Mouse (Mus musculus): ENCODE data around the gene Trappc3. TPM values are rescaled to one million over a fixed set of nuclear protein-coding genes. Genes with fewer than 3 reads are reported as not detected.

The Trappc3 gene
- polyA plus RNA-seq, 2 experiments from 2014 or later, result 57.1 to 80.8 TPM

GRCm38 (mm10) chr4:126281706-126282105, 19.6 kb downstream of the Trappc3 start:
- ATAC-seq, result no peak

- ATAC-seq, result no peak
These were observed 21.5 kb downstream of the Trappc3 start for GRCm38 (mm10) chr4:126283582-126283981.

- ATAC-seq, result no peak
These were observed 24.4 kb downstream of the Trappc3 start, which contains the start of gene Col8a2 for GRCm38 (mm10) chr4:126286492-126286891. TSS of gene Col8a2 (plus strand) at chr4:126286793.

DNA sequence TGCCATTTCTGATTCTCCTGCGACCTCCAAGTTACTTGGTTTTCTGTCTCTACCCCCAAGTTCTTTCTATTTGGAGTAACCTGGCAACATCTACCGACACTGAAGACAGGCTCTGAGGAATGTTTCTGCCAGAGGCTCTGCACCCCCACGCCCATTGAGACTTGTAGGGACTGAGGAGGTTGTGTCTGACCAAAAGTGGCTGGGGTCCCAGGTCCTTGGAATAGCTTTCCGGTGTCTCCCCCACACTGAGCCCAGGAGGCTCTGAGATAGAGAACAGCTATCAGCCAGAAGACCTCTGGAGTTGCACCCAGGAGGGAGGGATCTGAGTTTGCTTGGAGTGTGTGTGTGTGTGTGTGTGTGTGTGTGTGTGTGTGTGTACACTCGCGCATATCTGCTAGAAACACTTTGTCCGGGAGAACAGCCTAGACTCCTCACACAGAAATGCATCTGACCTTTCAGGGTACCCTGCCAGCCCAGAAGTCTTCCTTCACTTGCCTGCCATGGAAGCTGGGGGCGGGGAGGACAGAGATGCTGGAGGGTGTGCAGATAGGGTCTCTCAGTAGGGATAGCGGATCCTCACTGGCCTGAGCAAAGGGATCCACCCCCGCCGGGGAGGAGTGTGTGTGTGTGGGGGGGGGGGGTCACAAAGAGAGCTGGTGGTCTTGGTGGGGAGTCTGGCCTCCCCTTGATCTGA, 25.3 kb downstream of the Trappc3 start:
- ATAC-seq, result no peak

DNA sequence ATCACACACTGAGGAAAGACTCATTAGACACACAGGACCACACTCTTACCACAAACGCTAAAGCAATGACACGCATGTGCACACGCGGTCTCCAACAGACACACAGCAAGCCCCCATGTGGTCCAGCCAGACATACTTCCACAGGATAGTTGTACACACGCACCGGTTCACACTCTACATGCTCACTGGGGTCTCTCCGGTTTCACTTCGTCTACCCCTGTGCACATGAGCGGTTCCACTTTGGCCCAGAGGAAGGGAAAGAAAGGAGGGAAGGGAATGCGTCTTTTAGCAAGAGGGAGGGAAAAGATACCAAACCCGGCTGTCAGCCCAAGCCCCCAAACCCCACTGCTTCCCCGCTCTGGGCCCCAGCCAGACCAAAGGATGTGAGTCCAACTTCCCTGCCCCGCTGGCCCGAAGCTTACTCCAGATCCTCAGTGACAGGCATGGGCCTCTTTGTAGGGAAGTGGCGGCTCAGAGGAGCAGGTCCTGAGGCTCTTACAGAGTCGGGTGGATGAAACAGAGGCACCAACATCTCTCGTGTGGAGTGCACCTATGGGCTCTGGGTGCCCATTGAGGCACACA, 26.1 kb downstream of the Trappc3 start:
- no peak for ATAC-seq

DNA sequence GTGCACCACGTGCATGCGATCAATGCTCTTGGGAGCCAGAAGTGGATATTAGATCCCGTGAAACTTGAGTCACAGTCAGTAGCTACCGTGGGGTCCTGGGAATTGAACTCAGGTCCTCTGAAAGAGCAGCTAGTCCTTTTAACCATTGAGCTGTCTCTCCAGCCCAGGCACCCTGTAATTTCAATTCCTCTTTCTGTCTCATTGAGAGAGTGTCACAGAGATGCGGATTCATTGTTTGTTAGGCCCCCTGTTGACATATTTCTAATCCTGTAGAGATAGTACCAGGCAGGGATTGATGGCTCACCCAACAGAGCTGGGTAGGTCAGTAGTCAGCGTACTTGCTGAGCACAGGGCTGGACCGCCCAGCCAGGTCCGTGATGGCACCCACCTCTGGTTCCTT, 28.2 kb downstream of the Trappc3 start:
- no peak for ATAC-seq

DNA sequence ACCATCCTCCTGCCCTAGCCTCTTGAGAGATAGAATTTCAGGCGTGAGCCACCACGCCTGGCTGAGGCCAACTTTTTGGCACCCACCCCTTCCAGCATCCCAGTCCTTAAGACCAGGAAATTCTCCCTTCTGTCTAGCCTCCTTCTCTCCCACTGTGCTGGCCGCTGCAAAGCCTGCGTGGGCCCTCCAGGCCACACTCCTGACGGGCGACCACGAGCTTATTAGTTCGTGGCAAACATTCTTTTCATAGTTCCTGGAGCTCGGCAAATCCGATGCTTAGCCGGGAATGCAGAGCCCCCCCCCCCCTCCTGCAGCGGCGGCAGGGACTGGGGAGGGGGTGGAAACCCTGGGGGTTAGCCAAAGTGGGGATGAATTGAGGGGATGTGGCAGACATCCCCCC, 29.1 kb downstream of the Trappc3 start:
- no peak for ATAC-seq

DNA sequence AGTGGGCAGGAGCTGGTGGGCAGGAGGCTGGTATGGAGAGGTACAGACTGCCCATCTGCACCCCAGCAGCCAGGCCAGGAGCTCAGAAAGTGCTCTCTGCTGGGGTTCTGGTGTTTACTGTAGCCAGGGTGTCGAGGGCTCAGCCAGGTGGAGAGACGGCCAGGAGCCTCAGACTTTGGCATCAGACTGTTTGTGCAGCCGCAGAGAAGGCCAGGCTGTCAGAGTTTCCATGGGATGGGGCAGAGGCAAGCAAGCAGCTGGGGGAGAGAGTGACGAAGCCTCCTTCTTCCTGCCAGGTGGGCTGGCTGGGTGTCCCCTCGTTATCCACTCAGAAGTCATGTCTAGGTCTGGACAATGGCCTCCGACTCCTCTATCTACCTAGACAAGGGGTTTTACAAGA, 33.0 kb downstream of the Trappc3 start:
- ATAC-seq, result no peak

DNA sequence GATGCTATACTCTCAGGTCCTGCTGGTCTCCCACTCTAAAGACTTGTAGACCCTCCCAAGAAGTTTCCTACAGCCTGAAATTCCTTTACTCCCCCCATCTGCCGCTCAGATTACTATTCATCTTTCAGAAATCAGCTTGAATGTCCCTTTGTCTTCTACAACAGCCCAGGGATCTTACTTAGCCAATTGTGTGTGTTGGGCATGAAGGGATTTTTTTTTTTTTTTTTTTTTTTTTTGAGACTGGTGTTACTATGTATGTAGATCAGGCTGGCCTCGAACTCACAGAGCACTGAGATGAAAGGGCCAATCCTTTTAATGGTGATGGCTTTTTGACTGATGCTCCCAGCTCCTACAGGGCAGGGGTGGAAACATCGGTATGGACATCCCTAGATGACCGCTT, 33.8 kb downstream of the Trappc3 start:
- no peak for ATAC-seq

DNA sequence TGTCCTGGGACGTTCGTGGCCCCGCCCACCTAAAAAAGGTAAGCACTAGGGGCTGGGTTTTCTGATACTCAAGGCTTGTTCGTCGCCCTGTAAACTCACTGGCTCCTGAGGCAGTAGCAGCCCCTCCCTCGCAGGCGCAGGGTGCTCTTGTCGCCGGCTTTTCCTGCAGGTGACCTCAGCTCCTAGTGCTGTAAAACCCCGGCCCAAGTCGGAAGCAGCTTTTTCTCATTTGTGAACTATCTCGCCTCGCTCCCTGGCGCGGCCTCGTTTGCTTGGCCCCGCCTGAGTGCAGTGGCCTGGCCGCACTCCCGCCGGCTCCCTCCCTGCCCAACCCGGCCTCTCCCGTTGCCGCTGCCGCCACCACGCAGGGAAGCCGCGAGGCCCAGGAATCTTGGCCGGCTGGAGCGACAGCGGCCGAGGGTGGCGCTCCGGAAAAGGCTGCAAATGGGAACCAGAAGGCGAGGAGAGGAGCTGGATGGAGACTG, 34.5 kb downstream of the Trappc3 start:
- ATAC-seq, result peak; percentile 44

- peak; percentile 38 for ATAC-seq
These were observed 38.9 kb downstream of the Trappc3 start for GRCm38 (mm10) chr4:126300916-126301583.

DNA sequence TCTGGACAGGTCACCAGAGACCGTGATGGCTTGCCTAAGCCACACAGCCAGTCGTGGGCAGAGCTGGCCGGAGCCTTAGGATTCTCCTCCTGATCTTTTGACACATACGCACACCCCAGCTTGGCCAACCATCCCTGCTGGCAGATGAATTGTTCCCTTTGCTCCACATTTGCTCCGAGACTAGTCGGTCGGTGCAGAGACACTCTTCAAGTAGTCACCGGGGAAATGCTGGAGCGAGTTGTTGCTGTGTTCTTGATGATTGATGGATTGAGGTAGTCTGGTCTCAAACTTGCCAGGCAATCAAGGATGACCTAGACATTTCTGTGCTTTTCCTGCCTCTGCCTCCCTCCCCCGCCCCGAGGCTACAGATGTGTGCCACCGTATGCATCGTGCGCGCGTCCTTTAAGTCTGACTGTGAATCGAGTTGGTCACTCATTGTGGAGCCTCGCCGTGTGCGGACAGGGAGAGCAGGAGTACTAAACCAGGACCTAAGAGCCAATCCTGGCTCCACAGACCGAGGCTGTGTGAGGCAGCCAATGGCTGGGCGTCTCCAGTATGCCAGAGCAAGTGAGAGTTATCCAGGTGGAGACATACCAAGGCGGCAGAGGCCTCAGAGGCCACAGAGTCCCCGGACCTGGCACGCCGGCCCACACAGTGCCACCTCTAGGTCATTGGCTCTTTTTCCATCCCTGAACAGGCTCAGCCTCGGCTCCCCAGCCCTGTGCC, 39.6 kb downstream of the Trappc3 start:
- ATAC-seq, result no peak

- ATAC-seq, result no peak
These were observed 41.8 kb downstream of the Trappc3 start for GRCm38 (mm10) chr4:126303877-126304276.

DNA sequence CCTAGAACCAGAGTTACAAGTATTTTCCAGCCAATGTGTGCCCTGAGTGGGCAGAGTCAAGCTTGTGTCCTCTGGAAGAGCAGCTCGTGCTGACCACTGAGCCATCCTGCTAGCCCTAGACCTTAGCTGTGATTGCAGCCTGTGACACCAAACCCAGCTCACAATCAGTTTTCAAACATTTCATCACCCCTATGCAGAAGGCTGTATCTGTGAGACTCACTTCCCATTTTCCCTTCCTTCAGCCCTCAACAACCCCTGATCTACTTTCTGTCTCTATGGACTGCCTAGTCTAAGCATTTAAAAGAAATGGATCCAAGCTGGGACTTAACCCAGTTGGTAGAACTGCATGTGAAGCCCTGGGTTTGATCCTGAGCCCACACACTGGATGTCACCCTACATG, 43.3 kb downstream of the Trappc3 start:
- ATAC-seq, result no peak

DNA sequence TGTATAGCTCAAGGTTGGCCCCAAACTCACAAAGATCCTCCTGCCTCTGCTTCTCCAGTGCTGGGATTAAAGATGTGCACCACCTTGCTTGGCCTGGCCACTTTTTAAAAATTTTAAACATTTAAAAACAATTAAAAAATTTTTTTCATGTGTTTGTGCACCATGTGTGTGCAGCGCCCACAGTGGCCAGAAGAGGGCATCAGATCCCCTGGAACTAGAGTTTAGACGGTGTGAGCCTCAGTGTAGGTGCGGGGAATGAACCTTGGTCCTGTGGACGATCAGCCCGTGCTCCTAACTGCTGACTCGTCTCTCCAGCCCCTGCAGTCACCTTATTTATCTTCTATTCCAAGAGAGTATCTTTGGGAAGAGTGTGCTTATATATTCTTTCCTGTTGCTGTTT, 43.9 kb downstream of the Trappc3 start:
- ATAC-seq, result no peak

GRCm38 (mm10) chr4:126306827-126307226, 44.7 kb downstream of the Trappc3 start:
- ATAC-seq, result no peak

DNA sequence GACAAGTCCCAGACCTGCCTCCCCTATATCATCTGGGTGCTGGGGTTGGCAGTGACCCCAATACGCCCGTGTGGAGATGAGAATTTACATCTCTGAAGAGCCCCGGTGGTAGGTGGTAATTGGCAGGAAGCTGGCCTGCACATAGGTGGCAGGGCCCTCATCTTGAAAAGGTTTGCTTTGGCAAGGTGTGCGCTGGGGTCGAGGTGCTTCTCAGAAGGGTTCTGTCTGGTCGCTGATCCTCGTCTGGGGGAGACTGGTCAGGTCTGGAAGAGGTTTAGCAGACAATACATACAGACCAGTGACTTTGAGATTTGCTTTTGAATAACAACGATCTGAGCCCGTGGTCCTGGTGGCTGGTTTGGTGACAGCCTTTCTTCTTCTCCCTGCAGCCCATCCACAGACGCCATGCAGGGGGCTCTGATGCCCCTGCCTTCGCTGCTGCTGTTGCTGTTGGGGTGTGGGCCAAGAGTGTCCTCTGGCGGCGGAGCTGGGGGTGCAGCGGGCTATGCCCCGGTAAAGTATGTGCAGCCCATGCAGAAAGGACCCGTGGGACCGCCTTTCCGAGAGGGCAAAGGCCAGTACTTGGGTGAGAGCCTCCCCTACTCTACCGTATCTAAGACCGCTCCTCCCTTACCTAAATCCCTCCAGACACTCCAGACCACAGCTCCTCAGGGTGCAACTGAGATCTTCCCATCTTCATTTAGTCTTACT, 47.2 kb downstream of the Trappc3 start:
- ATAC-seq, result no peak

- ATAC-seq, result peak; percentile 69
These were observed 47.8 kb downstream of the Trappc3 start for GRCm38 (mm10) chr4:126309922-126310309.

GRCm38 (mm10) chr4:126310344-126310743, 48.2 kb downstream of the Trappc3 start:
- ATAC-seq, result no peak

DNA sequence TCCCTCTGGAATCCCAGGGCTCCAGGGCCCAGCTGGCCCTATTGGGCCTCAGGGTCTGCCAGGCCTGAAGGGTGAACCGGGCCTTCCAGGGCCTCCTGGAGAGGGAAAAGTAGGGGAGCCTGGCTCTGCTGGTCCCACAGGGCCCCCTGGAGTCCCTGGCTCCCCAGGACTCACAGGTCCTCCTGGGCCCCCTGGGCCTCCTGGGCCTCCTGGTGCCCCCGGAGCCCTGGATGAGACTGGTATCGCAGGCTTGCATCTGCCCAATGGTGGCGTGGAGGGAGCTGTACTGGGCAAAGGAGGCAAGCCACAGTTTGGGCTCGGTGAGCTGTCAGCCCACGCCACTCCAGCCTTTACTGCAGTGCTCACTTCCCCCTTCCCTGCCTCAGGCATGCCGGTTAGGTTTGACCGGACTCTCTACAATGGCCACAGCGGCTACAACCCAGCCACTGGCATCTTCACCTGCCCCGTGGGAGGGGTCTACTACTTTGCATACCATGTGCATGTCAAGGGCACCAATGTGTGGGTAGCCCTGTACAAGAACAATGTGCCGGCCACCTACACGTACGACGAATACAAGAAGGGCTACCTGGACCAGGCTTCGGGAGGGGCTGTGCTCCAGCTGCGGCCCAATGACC, 49.6 kb downstream of the Trappc3 start:
- ATAC-seq, result no peak

GRCm38 (mm10) chr4:126313202-126313601, 51.1 kb downstream of the Trappc3 start:
- ATAC-seq, result no peak

GRCm38 (mm10) chr4:126314393-126314792, 52.3 kb downstream of the Trappc3 start:
- ATAC-seq, result no peak
